Mouse (Mus musculus) heart, adult 9 months (tissue): Measurements from ENCODE around the gene Hhatl.

Source experiments
- DNase-seq, 2 experiments: peaks; one replicate each; pipeline ENCODE4 v3.0.0; 2022; ENCODE audit warnings: low spot score in 2 of 2

Hhatl gene

DNA sequence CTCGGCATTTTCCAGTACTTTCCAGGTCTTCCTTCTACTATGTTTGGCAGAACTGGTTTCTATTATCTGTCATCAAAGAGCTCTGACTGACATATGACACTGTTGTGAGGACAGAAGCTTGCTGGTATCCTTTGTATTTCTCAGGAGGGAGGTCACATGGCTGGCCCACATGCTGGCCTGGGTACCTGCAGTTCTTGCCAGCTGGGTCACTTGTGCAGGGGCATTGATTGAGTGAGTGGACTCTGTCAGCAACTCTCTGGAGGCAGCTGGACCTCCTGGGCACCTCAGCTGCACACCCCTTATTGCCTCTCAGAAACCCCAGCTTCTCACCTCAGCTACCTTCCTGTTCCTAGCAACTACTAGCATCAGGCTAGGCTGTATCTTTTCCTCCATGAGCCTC lies 15.2 kb upstream of the Hhatl start:
- no peak for DNase-seq

DNA sequence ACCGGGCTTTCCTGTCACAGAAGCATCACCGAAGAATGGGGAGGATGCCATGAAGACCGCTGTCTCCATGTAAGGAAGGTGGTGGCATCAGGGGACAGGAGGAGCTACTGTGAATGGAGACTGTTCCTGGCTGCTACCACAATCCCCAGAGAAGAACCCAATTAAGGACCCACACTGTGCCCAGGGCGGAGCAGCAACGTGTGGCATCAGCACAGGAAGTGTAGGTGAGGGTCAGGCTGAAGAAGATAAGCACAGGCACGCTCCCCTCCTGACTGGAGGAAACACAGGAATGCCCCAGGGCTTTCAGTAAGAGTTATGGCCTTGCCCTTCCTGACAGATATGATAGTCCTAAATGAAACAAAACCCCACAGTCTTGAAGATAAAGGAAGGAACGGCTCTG lies 10.4 kb upstream of the Hhatl start:
- no peak for DNase-seq

DNA sequence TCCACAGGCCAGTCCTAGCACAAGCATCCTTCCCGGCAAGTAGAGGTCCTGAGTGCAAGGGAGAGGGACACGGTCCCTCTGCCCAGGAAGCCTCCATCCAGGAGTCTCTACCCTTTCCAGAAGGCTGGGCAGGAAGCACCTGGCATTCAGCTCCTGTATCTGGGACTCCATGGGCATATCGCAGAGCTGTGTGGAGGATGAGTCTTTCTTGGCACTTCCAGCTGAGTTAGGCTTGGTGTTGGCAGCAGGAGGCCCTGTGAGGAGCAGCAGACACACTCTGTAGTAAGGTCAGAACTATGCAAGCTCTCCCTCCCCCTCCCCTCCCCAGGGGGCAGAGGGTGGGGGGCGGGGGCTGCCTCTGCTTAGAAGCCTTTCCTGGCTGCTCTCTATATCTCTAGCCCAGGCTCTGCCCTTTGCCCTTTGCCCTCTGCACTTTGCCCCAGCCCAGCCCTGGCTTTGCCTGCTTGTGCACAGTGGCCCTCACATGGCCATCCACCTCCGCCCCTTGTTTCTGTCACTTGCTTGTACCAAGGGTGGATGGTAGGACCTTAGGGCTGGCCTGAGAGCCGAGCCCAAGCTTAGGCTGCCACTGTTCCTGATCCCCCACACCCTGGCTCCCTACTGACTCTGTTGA lies 6.7 kb upstream of the Hhatl start:
- DNase-seq, result no peak

DNA sequence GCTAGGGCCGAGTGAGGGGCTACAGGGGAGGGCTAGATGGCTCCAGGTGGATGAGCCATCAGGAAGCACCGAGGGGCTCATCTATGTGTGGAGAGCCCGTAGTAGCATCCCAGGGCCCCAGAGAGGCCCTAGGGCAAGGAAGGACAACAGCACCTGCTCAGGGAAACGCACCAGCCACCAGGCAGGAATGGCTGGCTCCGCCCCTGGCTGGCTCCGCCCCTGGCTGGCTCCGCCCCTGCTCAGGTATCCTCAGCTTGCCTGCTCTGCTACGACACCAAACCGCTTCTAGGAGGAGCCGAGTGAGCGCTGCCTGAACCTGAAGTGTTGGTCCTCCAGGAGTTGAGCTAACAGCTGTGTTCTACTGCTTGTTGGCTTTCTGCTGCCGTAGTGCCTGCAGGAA lies 5.4 kb upstream of the Hhatl start:
- no peak for DNase-seq

DNA sequence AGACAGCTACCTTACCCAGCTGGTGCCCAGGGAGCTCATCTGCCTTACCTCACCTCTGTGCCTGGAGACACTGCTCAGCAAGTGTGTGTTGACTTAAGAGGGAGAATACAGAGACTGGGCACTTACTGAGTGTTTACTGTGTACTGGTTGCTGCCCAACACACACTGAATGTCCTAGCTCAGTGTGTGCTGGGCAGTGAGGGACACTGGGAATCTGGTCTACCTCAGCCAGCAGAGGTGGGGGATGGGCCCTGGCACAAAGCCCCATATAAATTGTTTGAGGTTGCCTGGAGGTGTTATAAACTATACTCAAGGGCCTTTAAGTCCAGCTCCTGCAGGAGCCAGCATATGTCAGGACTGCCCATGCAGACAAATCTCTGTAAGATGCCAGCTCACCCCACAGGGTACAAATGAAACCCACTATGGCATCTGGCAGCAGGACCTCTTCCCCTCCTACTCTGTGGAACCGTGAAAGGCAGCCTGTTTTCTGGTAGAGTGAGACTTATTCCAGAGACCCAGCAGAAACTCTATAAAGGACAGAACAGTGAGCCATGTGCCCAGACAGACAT lies 2.7 kb upstream of the Hhatl start:
- DNase-seq, result peak; percentile 36 to 69

DNA sequence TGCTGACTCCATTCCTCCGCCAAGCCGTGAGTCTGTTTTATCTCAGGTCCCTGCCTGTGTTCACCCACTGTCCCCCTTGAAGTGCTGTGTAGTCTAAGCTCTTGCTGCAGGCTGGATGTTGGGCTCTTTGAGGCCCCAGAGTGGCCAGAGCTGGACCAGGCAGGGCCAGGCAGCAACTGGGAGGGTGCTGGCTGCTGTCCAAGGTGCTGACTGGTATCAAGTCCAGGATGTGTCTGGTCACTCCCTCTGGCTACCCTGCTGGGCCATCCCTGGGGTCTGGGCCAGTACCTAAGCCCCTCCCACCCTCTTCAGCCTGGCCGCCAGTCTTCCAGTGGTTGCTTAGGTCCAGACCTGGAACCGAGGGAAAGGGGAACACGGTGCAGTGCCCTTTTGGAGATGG lies 1.1 kb downstream of the Hhatl start:
- peak; percentile 73 to 74 for DNase-seq

DNA sequence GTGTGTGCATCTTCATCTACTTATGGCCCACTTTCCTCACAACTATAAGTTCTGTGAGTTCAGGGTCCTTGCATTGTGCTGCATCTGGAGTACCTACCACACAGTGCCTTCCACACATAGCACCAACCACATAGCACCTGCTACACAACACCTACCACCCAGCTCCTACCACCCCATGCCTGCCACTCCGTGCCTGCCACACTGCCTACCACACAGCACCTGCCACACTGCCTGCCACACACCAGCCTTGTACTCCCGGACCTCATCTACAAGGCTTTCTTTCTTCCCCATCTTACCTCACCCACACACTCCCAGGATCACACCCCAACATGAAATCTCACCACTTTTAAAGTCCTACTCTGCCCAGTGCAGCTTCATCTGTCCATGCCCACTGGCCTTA lies 5.9 kb downstream of the Hhatl start:
- DNase-seq, result no peak

DNA sequence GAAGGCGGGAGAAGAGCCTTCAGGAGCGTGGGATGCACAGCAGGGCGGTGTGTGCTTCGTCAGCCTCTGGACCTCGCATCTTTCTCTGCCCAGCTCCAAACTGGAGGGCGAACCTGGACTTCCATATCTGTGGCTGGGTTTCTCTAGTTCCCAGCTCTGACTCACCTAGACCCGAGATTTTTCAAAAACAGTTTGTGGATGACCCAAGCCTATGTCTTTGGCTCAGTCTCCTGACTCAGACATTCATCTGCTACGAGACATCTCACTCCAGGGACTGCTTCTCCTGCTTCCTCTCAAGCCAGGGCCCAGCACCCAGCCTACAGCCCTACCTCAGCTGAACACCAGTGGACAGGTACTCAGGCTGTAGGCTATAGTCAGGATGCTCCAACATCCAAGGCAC lies 7.0 kb downstream of the Hhatl start:
- DNase-seq, result no peak

DNA sequence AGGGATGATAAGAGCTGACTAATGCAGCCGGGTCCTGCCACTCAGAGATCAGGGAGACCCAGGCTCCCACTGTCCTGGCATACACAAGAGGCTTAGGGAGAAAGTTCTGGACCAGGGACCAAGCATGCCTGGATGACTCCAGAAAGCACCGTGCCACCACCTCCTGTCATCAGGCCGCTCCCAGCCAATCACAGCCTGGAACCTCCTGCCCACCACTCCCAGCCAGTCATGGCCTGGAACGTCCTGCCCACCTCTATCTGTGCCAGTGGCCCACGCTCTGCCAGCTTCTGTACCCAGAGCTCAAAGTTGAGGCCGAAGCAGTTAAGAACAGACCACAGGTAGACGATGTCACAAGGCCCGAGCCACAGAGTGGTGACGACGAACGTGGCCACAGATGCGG lies 7.5 kb downstream of the Hhatl start:
- DNase-seq, result no peak

DNA sequence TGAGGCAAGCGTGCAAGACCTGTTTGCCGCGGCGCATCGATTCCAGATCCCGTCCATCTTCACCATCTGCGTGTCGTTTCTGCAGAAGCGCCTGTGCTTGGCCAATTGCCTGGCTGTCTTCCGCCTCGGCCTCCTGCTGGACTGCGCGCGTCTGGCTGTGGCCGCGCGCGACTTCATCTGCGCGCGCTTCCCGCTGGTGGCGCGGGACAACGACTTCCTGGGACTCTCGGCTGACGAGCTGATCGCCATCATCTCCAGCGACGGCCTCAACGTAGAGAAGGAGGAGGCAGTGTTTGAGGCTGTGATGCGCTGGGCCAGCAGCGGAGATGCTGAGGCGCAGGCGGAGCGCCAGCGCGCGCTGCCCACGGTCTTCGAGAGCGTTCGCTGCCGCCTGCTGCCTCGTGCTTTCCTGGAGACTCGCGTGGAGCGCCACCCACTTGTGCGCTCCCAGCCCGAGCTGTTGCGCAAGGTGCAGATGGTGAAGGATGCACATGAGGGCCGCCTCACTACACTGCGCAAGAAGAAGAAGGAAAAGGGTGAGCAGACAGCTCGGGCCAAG lies 14.2 kb downstream of the Hhatl start:
- DNase-seq, result no peak

DNA sequence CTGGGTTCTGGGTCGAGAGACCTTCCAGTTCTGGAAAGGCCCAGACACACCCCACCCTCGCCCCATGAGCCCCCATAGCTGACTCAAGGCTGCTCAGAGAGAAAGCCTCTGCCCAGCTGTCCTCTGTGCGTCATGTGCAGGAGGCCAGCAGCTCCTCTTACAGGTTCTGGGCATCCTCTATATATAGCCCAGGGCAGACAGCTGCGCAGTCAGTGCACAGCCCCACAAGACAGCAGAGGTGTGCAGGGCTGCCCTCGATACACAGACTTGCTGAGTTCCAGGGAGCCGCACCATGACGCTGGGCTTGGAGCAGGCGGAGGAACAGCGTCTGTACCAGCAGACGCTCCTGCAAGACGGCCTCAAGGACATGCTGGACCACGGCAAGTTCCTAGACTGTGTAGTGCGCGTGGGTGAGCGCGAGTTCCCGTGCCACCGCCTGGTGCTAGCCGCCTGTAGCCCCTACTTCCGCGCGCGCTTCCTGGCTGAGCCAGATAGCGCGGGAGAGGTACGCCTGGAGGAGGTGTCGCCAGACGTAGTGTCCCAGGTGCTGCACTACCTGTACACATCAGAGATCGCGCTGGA lies 14.7 kb downstream of the Hhatl start, which contains the start of gene Klhl40:
Gene Klhl40, plus strand, starts transcription at position 124 of the 582 bp plus-strand sequence.
- DNase-seq, result no peak

DNA sequence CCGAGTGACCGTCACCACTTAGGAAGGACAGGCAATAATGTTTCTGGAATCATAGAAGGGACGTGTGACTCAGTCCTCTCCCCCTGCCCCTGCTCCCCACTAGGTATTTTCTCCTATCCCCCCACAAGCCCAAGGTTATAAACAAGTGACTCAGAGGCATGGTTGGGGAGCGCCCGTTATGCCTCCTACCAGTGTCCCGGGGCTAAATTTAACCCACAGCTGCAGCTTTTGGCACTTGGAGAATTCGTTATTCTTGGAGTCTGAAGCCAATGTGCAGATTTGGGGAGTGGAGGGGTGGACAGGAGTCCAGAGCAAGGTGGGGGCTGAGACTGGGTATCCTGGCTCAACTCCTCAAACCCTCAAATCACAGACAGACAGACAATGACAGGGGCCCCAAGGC lies 15.8 kb downstream of the Hhatl start:
- peak; percentile 31 to 52 for DNase-seq

DNA sequence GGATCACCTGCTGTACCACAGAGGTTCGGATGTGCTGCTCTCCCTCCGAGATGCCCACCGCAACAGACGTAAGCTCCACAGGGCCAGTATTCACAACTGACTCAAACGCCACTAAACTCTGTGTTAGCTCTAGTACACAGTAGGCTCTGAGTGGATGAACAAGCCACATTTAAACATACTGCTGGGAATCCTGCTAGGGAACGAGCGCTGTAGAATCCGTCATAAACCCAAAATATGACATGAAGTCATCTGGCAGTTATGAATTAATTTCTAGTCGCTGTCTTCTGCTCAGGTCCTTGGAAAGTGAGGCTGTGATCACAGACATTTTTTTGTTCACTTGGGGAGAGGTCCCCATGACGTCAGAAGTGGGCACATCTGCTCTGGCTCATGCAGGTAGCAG lies 16.4 kb downstream of the Hhatl start:
- DNase-seq, result no peak

DNA sequence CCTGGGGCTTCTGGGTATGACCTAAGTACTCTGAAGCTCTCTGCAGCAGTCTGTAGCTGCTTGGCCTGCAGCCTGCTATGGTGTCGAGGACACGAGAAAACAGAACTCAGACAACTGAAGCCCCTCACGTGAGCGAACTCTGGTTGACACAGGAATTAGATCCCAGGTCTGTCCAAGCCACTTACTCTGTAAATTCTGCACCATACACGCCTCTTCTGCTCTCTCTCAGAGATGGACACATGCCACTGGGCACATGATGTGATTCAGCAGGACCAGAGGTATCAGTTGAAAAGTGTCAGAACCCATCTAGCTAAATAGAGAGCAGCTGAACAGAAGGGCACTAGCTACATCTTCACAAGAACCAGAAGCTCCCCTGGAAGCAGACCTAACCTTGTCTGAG lies 19.9 kb downstream of the Hhatl start:
- no peak for DNase-seq

DNA sequence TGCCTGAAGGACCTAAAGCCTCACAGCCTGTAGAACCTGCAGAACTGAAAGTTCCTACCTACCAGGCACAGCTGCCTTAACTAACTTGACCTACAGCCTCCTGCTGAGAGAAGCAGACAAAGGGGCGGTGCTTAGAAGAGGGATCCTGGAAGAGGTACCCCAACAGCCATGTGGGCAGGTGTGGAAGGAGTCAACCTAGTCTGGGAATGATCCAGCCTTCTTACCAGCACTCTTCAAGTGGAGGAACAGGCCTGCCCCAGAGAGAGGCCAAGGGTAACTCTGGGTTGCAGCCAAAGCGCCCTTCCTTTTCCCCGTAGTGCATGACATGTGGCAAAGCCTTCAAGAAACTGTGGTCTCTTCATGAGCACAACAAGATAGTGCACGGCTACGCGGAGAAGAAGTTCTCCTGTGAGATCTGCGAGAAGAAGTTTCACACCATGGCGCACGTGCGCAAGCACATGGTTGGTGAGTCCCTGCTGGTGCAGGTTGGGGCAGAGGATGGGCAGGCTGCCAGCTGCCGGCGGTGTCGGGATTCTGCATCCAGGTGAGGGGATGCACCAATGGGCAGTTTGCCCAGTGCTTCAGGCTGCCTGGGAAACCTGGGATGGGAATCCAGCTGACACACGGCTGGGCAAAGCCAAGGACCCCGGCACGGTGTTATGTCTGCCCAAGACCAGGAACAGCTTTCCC lies 27.0 kb downstream of the Hhatl start:
- DNase-seq, result no peak

DNA sequence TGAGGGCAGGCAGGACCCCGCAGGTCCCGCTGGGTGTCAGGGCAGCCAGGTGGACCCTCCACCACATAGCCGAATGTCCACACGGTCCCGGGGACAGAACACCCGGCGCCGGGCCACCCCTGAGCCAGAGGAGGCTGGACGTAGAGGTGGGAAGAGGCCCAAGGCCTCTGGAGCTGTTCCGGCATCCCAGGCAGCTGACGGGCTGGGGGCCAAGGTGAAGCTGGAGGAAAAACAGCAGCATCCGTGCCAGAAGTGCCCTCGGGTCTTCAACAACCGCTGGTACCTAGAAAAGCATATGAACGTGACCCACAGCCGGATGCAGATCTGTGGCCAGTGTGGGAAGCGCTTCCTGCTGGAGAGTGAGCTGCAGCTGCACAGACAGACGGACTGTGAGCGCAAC lies 28.6 kb downstream of the Hhatl start:
- DNase-seq, result peak; percentile 51 to 56

DNA sequence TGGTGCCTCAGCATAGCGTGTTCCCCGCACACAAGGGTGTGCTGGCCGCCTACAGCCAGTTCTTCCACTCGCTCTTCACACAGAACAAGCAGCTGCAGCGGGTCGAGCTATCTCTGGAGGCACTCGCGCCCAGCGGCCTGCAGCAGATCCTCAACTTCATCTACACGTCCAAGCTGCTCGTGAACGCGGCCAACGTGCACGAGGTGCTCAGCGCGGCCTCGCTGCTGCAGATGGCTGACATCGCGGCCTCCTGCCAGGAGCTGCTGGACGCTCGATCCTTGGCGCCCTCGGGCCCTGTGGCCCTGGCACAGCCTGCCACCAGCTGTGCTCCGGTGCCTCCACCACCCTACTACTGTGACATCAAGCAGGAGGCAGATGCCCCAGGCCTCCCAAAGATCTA lies 29.5 kb downstream of the Hhatl start:
- DNase-seq, result no peak

DNA sequence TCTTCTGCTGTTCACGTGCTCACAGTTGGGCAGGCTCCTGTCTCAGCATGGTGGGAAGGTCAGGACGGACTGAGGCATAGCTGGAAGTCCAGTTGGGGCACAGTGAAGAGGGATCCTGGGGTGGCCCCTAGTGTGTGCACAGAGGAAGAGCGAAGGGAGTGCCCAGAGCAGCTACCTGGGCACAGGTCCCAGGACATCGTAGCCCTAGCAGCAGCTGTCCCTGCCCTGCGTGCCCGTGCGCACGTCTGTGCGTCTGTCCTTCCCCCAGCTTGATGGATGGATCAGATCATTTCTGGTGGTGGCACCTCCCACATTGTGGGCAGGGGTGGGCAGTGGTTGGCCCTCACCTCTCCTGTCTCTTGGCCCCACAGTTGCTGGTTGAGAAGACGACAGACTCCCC lies 30.1 kb downstream of the Hhatl start:
- no peak for DNase-seq

DNA sequence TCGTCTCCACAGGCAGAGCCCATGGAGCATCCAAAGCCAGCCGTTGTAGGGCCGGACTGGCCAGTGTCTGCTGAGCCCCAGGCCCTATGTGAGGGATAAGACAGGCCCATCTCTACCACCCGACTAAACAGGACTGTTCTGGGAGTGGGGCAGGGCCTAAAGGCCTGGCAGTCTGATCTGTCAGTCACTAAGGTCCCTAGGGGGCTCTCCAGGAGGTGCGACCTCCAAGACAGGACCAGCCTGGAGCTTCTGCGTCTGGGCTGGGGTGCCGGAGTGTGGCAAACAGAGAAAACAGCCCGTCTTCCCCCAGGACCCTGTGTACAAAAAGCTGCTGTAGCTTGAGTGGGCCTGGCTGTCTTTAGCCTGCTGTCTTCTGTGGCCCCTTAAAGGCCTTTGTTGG lies 30.5 kb downstream of the Hhatl start:
- no peak for DNase-seq

DNA sequence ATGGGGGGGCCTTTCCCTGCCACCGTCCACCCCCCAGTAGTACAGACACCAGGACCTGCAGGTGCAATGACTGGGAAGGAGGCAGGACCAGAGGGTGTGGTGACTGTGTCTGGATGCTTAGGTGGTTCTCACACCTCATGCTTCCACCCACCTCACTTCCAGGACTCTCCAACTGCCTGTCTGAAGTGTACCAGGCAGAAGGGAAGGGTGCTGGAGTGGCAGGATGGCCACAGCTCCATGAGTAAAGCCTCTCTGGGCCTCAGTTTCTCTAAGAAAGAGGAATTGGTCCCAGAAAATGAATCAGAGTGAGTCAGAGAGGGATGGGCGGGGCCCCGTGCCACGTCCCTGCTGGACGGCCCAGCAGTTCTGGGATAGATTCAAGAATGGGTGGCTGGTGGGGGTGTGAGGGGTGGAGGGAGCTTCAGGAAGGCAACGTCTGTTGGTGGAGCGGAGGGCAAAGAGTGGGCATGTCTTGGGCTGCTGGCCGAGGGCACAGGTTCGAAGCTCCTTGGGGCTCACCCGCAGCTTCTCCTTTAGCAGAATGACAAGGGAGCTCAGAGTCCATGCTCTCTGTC lies 31.1 kb downstream of the Hhatl start:
- no peak for DNase-seq

DNA sequence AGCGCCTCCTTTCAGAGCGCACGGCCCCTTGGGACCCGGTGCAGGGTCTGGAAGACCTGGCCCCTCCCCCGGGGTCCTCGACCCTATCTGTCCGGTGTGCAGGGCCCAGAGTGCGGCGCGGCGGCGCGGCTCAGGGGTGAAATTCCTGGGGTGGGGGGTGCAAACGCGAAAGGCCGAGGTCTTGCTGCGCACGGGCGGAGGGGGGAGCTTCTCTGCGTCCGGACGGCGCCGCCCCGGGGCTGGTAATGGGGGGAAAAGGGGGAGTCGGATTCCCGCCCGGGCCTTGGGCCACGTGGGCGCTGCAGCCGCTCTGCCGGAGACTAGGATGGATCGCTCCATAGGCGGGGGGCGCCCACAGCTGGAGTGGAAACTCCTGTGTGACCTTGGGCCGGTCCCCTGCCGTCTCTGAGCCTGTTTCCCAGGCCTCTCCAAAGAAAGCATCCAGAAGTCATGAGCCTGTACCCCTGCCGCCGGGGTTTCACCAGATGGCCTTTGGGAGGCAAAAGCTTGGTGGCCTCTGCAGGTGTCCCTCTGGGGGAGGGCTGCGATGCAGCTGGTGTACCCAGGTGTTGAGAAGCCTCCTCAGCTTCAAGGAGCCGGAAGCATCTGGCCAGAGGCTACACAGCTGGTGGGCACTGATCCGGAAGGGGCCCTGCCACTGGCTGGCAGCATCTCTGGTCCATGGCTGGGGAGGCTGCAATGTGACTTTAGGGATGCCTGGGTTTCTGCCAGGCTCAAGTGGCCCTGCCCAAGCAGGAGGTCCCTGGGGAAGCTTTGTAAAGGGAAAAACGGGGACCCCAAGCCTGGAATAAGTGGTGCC lies 31.8 kb downstream of the Hhatl start:
- DNase-seq, result peak; percentile 65 to 66
